Mouse (Mus musculus): ENCODE results near the gene Paqr4.

DNA sequence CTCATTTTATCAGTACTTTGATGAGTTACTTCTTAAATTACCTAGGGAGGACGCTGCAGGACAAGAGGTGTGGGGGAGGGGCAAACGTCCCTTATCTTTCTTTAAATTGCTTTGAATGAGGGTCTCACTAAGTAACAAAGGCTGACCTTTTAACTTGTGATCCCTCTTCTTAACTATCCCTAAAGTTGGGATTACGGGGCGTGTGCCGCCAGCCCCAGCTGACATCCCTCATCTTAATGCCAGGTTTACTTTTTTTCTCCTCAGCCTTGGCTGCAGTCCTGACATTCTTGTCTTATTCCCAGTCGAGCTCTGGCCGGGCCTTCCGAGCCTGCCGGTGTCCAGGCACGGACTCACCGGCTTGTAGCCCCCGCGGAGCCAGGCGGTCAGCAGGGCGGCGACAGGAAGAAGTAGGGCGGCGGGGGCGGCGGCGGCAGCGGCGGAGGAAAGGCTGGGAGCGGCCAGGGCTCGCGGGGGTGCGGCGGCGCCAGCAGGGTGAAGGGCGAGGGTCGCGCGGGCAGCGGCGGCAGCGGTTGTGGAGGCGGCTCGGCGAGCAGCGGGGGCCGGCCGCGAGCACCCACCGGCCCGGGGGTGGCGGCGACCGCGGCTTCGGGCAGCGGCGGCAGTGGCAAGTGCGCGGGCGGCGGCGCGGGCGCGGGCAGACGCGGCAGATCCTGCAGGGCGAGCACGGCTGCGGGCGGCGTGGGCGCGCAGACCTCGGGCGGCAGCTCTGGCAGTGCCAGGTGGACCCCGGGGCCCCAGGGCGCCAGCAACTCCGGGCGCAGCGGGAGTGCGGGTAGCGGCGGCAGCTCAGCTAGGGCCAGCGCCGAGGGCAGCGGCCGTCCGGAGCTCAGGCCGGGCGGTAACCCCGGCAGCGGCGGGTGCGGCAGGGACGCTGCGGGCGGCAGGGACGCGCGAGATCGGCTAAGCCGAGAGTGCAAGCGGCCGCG, 41.3 kb downstream of the Paqr4 start:
- TF ChIP-seq CTCF (conservative IDR thresholded peaks at IDR 0.05; ENCODE audit: low read length): no peak
- TF ChIP-seq NANOG (IDR thresholded peaks at IDR 0.05; ENCODE audit: borderline replicate concordance, low read length): no peak
- no peak for TF ChIP-seq POU5F1 (IDR thresholded peaks at IDR 0.05; ENCODE audit: borderline replicate concordance, low read length)

Measured in E14TG2a.4 (cell line).